Comparison of ENCODE assay signal across 20 mouse cellular contexts in genomic region chr3:41591651-41592170, GRCm38 (mm10). TPM values are rescaled to one million over a fixed set of nuclear protein-coding genes. Genes with fewer than 3 reads are reported as not detected.
A peak's percentile ranks its signal among the peaks of the same experiment; 100 is the strongest.
DNase-seq lines count a peak whose midpoint lies in the region; ATAC-seq and TF ChIP-seq lines count a peak whose summit lies in the region.
"Had no signal": no experiment of that assay in that cellular context is flagged by ENCODE, and none has a peak within 500 bp of the region (broad histone marks: within the 10 kb centered on the region; RNA-seq: fewer than 3 reads in every experiment).

No protein-coding gene starts in this region.

- no peak overlapping the region for H3K4me3 ChIP-seq in heart, embryonic 14.5 days (ENCODE audit: control insufficient read depth in 1 of 2, insufficient read depth in 1 of 2, low read depth in 1 of 2, low read length in 2 of 2)
- H3K4me3 ChIP-seq in lung, postnatal 0 days (ENCODE audit: low read depth, low read length) = no peak overlapping the region
- H3K4me3 ChIP-seq: forebrain, embryonic 13.5 days; kidney, embryonic 15.5 days; limb, embryonic 13.5 days; midbrain, embryonic 15.5 days; neural tube, embryonic 12.5 days had no signal

- H3K36me3 ChIP-seq in heart, embryonic 14.5 days (ENCODE audit: control insufficient read depth, insufficient read depth, low read length) = peaks cover 55% of the 10 kb centered on the region
- H3K36me3 ChIP-seq in lung, postnatal 0 days (ENCODE audit: insufficient read depth, low read length) = 0 out of 2 replicates have a peak, but pooled peaks cover 2% of the 10 kb centered on the region

- WGBS in heart, embryonic 14.5 days = 68% methylated on average over 14 of the region's 14 CpGs
- 88% methylated on average over 14 of the region's 14 CpGs for WGBS in lung, postnatal 0 days

- peak overlapping the region; percentile 53 to 59 for H3K27ac ChIP-seq in heart, embryonic 14.5 days (replicated peaks in 1 of 2; ENCODE audit: control insufficient read depth in 1 of 2, insufficient read depth in 1 of 2, low read depth in 2 of 2, low read length in 2 of 2)
- H3K27ac ChIP-seq in lung, postnatal 0 days (ENCODE audit: low read length) = no peak overlapping the region
- H3K27ac ChIP-seq: forebrain, embryonic 13.5 days; hindbrain, postnatal 0 days; kidney, embryonic 15.5 days; limb, embryonic 13.5 days; liver, embryonic 14.5 days; midbrain, embryonic 15.5 days; neural tube, embryonic 12.5 days had no signal

- H3K4me1 ChIP-seq in heart, embryonic 14.5 days (ENCODE audit: control insufficient read depth in 2 of 2, insufficient read depth in 2 of 2, low read length in 2 of 2) = peaks cover 21 to 50% of the 10 kb centered on the region in 2 experiments
- no peaks in the 10 kb centered on the region for H3K4me1 ChIP-seq in lung, postnatal 0 days (ENCODE audit: insufficient read depth, low read depth, low read length)
- H3K4me1 ChIP-seq: forebrain, embryonic 13.5 days; midbrain, embryonic 15.5 days; neural tube, embryonic 12.5 days had no signal

- H3K4me2 ChIP-seq in heart, embryonic 14.5 days (ENCODE audit: low read length) = no peak overlapping the region
- H3K4me2 ChIP-seq in lung, postnatal 0 days (replicated peaks; ENCODE audit: low read depth, low read length) = no peak overlapping the region
- H3K4me2 ChIP-seq: forebrain, embryonic 13.5 days; kidney, embryonic 15.5 days; limb, embryonic 13.5 days; lung, embryonic 14.5 days; midbrain, embryonic 15.5 days; neural tube, embryonic 12.5 days had no signal

- H3K9me3 ChIP-seq in heart, embryonic 14.5 days (ENCODE audit: control insufficient read depth, low read length) = no peaks in the 10 kb centered on the region
- H3K9me3 ChIP-seq in lung, postnatal 0 days (ENCODE audit: low read length) = no peaks in the 10 kb centered on the region
- H3K9me3 ChIP-seq: forebrain, embryonic 13.5 days; kidney, embryonic 15.5 days; limb, embryonic 13.5 days; midbrain, embryonic 15.5 days; neural tube, embryonic 12.5 days had no signal

- no peak for TF ChIP-seq CTCF in lung, postnatal 0 days (IDR thresholded peaks at IDR 0.05)

- no peak; the same call in 1 of the 2 replicates for ATAC-seq in heart, embryonic 14.5 days (ENCODE audit: insufficient number of reproducible peaks, insufficient read depth, low FRiP score, low read depth)
- ATAC-seq in lung, postnatal 0 days = 0 out of 2 replicates have a peak, but pooled peaks have one; percentile 13
- no peak for ATAC-seq in megakaryocyte-erythroid progenitor cell, adult 5-6 weeks (replicated peaks; ENCODE audit: low FRiP score, low TSS enrichment, poor library complexity, severe bottlenecking)
- ATAC-seq: forebrain, embryonic 13.5 days; hindbrain, postnatal 0 days; midbrain, embryonic 15.5 days had no signal

- H3K27me3 ChIP-seq in heart, embryonic 14.5 days (ENCODE audit: control insufficient read depth, insufficient read depth, low read length) = no peaks in the 10 kb centered on the region
- H3K27me3 ChIP-seq in lung, postnatal 0 days (replicated peaks; ENCODE audit: insufficient read depth, low read length) = no peaks in the 10 kb centered on the region
- H3K27me3 ChIP-seq: CH12.LX; forebrain, embryonic 13.5 days; kidney, embryonic 15.5 days; midbrain, embryonic 15.5 days; neural tube, embryonic 12.5 days had no signal

- DNase-seq in adrenal gland, postnatal 14 days = peak; percentile 56
- DNase-seq in adrenal gland, postnatal 4 days (ENCODE audit: low spot score in 2 of 2) = no peak
- DNase-seq in heart, adult 9 months (ENCODE audit: low spot score in 2 of 2) = no peak
- DNase-seq in lung, postnatal 0 days (ENCODE audit: low spot score) = no peak
- DNase-seq in lung, postnatal 10 days = no peak
- DNase-seq: B cell, adult 2 months; cerebellum, adult 8-10 months; cerebellum, postnatal 36 days; right cerebral cortex, postnatal 14 days had no signal

- no peak overlapping the region for H3K9ac ChIP-seq in heart, embryonic 14.5 days (ENCODE audit: low read length)
- H3K9ac ChIP-seq in lung, postnatal 0 days (replicated peaks; ENCODE audit: low read depth) = no peak overlapping the region
- H3K9ac ChIP-seq: forebrain, embryonic 13.5 days; kidney, embryonic 15.5 days; limb, embryonic 13.5 days; liver, embryonic 14.5 days; lung, embryonic 14.5 days; midbrain, embryonic 15.5 days; neural tube, embryonic 12.5 days had no signal

- TF ChIP-seq EP300 in lung, postnatal 0 days (IDR thresholded peaks at IDR 0.05) = no peak

RNA-seq across cellular contexts. Expression of gene Jade1, which starts 36.2 kb away (rescaled TPM):
- 42.8 and 43.5 TPM in 2 replicates for total RNA-seq in adrenal gland, postnatal 14 days (2021)
- 10 to 100 TPM; 57.5 to 59.7 TPM for total RNA-seq in adrenal gland, postnatal 4 days (2021)
- polyA plus RNA-seq in heart, embryonic 14.5 days (2014; fragmentation: Nextera tagmentation; extraction: Ambion mirVana) = 16.9 and 17.3 TPM in 2 replicates
- 6.0 and 7.7 TPM in 2 replicates for polyA plus RNA-seq in lung, postnatal 0 days (2015; fragmentation: Nextera tagmentation; extraction: Ambion mirVana)
- 29.8 and 38.0 TPM in 2 replicates for total RNA-seq in megakaryocyte-erythroid progenitor cell, adult 5-6 weeks (2014; fragmentation: Nextera tagmentation)
- 36.1 and 36.3 TPM in 2 replicates for total RNA-seq in megakaryocyte-erythroid progenitor cell, adult 5-6 weeks (2017)
